Mouse (Mus musculus): Measurements from ENCODE around the gene Camta1. TPM values are rescaled to one million over a fixed set of nuclear protein-coding genes. Genes with fewer than 3 reads are reported as not detected.
A peak's percentile ranks its signal among the peaks of the same experiment; 100 is the strongest.
"Not testable (repeated sequence)": the region's sequence is repeated elsewhere in the genome, so short reads cannot be mapped to it uniquely, and the experiment has no call there.

Gene Camta1
- polyA plus RNA-seq, 1 experiment: 3.6 TPM

- peak; percentile 75 for DNase-seq (ENCODE audit: low read depth, low spot score)
- WGBS: 1% methylated on average over 79 of the region's 79 CpGs
These were observed 817.4 kb downstream of the Camta1 start, which contains the start of gene Per3 for GRCm38 (mm10) chr4:151044037-151044943. Gene Per3 (minus strand): TSS chr4:151044665.

- WGBS: 16% methylated on average over 5 of the region's 5 CpGs
- no peak for DNase-seq (ENCODE audit: low read depth, low spot score)
These were observed 818.4 kb downstream of the Camta1 start for GRCm38 (mm10) chr4:151043281-151043680.

GRCm38 (mm10) chr4:151041506-151041905 is 820.2 kb downstream of the Camta1 start:
- WGBS: 66% methylated on average over 5 of the region's 5 CpGs
- no peak for DNase-seq (ENCODE audit: low read depth, low spot score)

GRCm38 (mm10) chr4:151037800-151038199 is 823.9 kb downstream of the Camta1 start:
- no peak for DNase-seq (ENCODE audit: low read depth, low spot score)
- 93% methylated on average over 11 of the region's 11 CpGs for WGBS

GRCm38 (mm10) chr4:151036521-151036920 is 825.2 kb downstream of the Camta1 start:
- 87% methylated on average over 7 of the region's 7 CpGs for WGBS
- DNase-seq (ENCODE audit: low read depth, low spot score): no peak

GRCm38 (mm10) chr4:151027001-151027400 is 834.7 kb downstream of the Camta1 start:
- 59% methylated on average over 6 of the region's 6 CpGs for WGBS
- DNase-seq (ENCODE audit: low read depth, low spot score): no peak

- no peak for DNase-seq (ENCODE audit: low read depth, low spot score)
- WGBS: 84% methylated on average over 9 of the region's 9 CpGs
These were observed 837.5 kb downstream of the Camta1 start for GRCm38 (mm10) chr4:151024152-151024551.

GRCm38 (mm10) chr4:151017356-151017755 is 844.3 kb downstream of the Camta1 start:
- DNase-seq (ENCODE audit: low read depth, low spot score): not testable (repeated sequence)
- WGBS: 82% methylated on average over 1 of the region's 1 CpGs

- DNase-seq (ENCODE audit: low read depth, low spot score): no peak
- WGBS: 92% methylated on average over 10 of the region's 10 CpGs
These were observed 845.7 kb downstream of the Camta1 start for GRCm38 (mm10) chr4:151015946-151016345.

- no peak for DNase-seq (ENCODE audit: low read depth, low spot score)
- WGBS: 96% methylated on average over 7 of the region's 7 CpGs
These were observed 851.4 kb downstream of the Camta1 start for GRCm38 (mm10) chr4:151010316-151010715.

GRCm38 (mm10) chr4:151006945-151007344 is 854.7 kb downstream of the Camta1 start:
- WGBS: 68% methylated on average over 6 of the region's 6 CpGs
- no peak for DNase-seq (ENCODE audit: low read depth, low spot score)

GRCm38 (mm10) chr4:151005656-151006318 is 855.9 kb downstream of the Camta1 start:
- no peak for DNase-seq (ENCODE audit: low read depth, low spot score)
- 83% methylated on average over 13 of the region's 13 CpGs for WGBS

GRCm38 (mm10) chr4:151001397-151001796 is 860.3 kb downstream of the Camta1 start:
- no peak for DNase-seq (ENCODE audit: low read depth, low spot score)
- WGBS: 45% methylated on average over 13 of the region's 13 CpGs

- no peak for DNase-seq (ENCODE audit: low read depth, low spot score)
- WGBS: 72% methylated on average over 9 of the region's 9 CpGs
These were observed 863.0 kb downstream of the Camta1 start for GRCm38 (mm10) chr4:150998626-150999025.

GRCm38 (mm10) chr4:150996797-150997196 is 864.9 kb downstream of the Camta1 start, which contains the start of gene Uts2:
Gene Uts2 (plus strand): TSS chr4:150997097.
- no peak for DNase-seq (ENCODE audit: low read depth, low spot score)
- 85% methylated on average over 7 of the region's 7 CpGs for WGBS

- 51% methylated on average over 6 of the region's 6 CpGs for WGBS
These were observed 871.5 kb downstream of the Camta1 start for GRCm38 (mm10) chr4:150990148-150990547.

GRCm38 (mm10) chr4:150980153-150980552 is 881.5 kb downstream of the Camta1 start:
- WGBS: 86% methylated on average over 5 of the region's 5 CpGs

More at GRCm38 (mm10) chr4:150990148-150990547, 871.5 kb downstream of the Camta1 start:
- DNase-seq (ENCODE audit: low read depth, low spot score): no peak

GRCm38 (mm10) chr4:150979455-150979854 is 882.2 kb downstream of the Camta1 start:
- 71% methylated on average over 9 of the region's 9 CpGs for WGBS
- no peak for DNase-seq (ENCODE audit: low read depth, low spot score)

More at GRCm38 (mm10) chr4:150980153-150980552, 881.5 kb downstream of the Camta1 start:
- DNase-seq (ENCODE audit: low read depth, low spot score): no peak

GRCm38 (mm10) chr4:150978156-150978910 is 883.3 kb downstream of the Camta1 start:
- WGBS: 88% methylated on average over 21 of the region's 21 CpGs
- DNase-seq (ENCODE audit: low read depth, low spot score): no peak

- no peak for DNase-seq (ENCODE audit: low read depth, low spot score)
- 10% methylated on average over 1 of the region's 1 CpGs for WGBS
These were observed 886.5 kb downstream of the Camta1 start for GRCm38 (mm10) chr4:150975145-150975544.

Data from large intestine, adult 2 months (tissue).